ENCODE assay signal across 23 mouse cellular contexts in genomic region chr17:67904315-67904944, GRCm38 (mm10).
"Had no signal": no experiment of that assay in that cellular context is flagged by ENCODE, and none has a peak within 500 bp of the region (broad histone marks: within the 10 kb centered on the region; RNA-seq: fewer than 3 reads in every experiment).

No protein-coding gene starts in this region.

- H3K36me3 ChIP-seq: midbrain, embryonic 13.5 days; midbrain, embryonic 15.5 days; neural tube, embryonic 13.5 days; neural tube, embryonic 15.5 days had no signal

- H3K27me3 ChIP-seq: lung, embryonic 15.5 days; megakaryocyte, embryonic 14.5 days; midbrain, embryonic 13.5 days; midbrain, embryonic 15.5 days; neural tube, embryonic 13.5 days; neural tube, embryonic 15.5 days; stomach, embryonic 15.5 days had no signal

- H3K27ac ChIP-seq: lung, embryonic 15.5 days; macrophage; midbrain, embryonic 13.5 days; midbrain, embryonic 15.5 days; neural tube, embryonic 13.5 days; neural tube, embryonic 15.5 days; stomach, embryonic 15.5 days; stomach, postnatal 0 days had no signal

- ATAC-seq: liver, postnatal 0 days; lung, postnatal 0 days; midbrain, embryonic 13.5 days; midbrain, embryonic 15.5 days had no signal

- DNase-seq: liver, postnatal 0 days; lung, adult 2 months; lung, postnatal 14 days; lung, postnatal 36 days; retina, postnatal 1 day; right cerebral cortex, adult 18-20 months; right cerebral cortex, postnatal 25 days; right cerebral cortex, postnatal 4 days; spleen, adult 18-20 months; thymus, adult 2 months; thymus, postnatal 14 days; thymus, postnatal 36 days had no signal

- H3K4me3 ChIP-seq: lung, embryonic 15.5 days; megakaryocyte, embryonic 14.5 days; midbrain, embryonic 13.5 days; midbrain, embryonic 15.5 days; neural tube, embryonic 13.5 days; neural tube, embryonic 15.5 days; stomach, embryonic 15.5 days had no signal

- H3K9me3 ChIP-seq: lung, embryonic 15.5 days; midbrain, embryonic 13.5 days; midbrain, embryonic 15.5 days; neural tube, embryonic 13.5 days; neural tube, embryonic 15.5 days; stomach, embryonic 15.5 days had no signal

- H3K4me2 ChIP-seq: lung, embryonic 15.5 days; midbrain, embryonic 11.5 days; midbrain, embryonic 13.5 days; midbrain, embryonic 15.5 days; neural tube, embryonic 13.5 days; neural tube, embryonic 15.5 days; stomach, embryonic 15.5 days had no signal

- H3K4me1 ChIP-seq: megakaryocyte, embryonic 14.5 days; midbrain, embryonic 13.5 days; midbrain, embryonic 15.5 days; neural tube, embryonic 15.5 days; stomach, embryonic 15.5 days had no signal

- H3K9ac ChIP-seq: liver, postnatal 0 days; lung, embryonic 15.5 days; midbrain, embryonic 13.5 days; midbrain, embryonic 15.5 days; neural tube, embryonic 13.5 days; neural tube, embryonic 15.5 days; stomach, embryonic 15.5 days had no signal
